Mouse (Mus musculus): Measurements from ENCODE around the gene Alyref. TPM values are rescaled to one million over a fixed set of nuclear protein-coding genes. Genes with fewer than 3 reads are reported as not detected.
A peak's percentile ranks its signal among the peaks of the same experiment; 100 is the strongest.

The Alyref gene
- polyA plus RNA-seq, 1 experiment from 2014 or later: 358 TPM

GRCm38 (mm10) chr11:120610477-120611046 is 12.4 kb upstream of the Alyref start:
- ATAC-seq: no peak
- Histone ChIP-seq H3K4me3 (replicated peaks) (no peak overlapping the region), H3K36me3 (peaks cover 75% of the 10 kb centered on the region), H3K9ac (replicated peaks) (no peak overlapping the region), H3K9me3 (no peaks in the 10 kb centered on the region), H3K27me3 (peaks cover 17% of the 10 kb centered on the region; the same call in 1 of the 2 replicates), H3K4me1 (replicated peaks) (peaks cover 27% of the 10 kb centered on the region), H3K4me2 (replicated peaks) (no peak overlapping the region), H3K27ac (no peak overlapping the region)
- WGBS: 76% methylated on average over 9 of the region's 9 CpGs

DNA sequence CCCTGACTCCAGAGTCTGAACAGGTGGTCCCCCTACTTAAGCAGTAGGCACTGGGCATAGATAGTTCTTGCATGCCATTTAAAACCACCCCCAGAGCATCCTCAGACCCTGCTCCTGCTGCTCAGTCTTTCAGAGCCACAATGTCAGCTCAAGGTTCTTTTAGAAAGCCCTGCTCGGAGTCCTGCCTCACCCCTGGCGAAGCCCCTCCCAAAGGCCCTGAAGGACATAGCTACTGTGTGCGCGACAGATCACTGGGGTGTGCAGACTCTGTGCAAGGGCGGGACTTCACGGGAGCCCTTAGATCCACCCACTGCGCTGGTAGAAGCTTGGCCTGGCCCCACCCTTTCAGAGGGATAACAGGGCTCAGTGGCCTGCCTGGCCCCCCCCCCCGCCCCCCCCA is 11.1 kb upstream of the Alyref start:
- Histone ChIP-seq H3K36me3 (peaks cover 78% of the 10 kb centered on the region), H3K27me3 (peaks cover 17% of the 10 kb centered on the region; the same call in 1 of the 2 replicates), H3K9me3 (no peaks in the 10 kb centered on the region), H3K27ac (no peak overlapping the region), H3K4me3 (replicated peaks) (no peak overlapping the region), H3K4me1 (replicated peaks) (peaks cover 20% of the 10 kb centered on the region), H3K4me2 (replicated peaks) (no peak overlapping the region), H3K9ac (replicated peaks) (no peak overlapping the region)
- ATAC-seq: no peak
- 32% methylated on average over 8 of the region's 8 CpGs for WGBS

DNA sequence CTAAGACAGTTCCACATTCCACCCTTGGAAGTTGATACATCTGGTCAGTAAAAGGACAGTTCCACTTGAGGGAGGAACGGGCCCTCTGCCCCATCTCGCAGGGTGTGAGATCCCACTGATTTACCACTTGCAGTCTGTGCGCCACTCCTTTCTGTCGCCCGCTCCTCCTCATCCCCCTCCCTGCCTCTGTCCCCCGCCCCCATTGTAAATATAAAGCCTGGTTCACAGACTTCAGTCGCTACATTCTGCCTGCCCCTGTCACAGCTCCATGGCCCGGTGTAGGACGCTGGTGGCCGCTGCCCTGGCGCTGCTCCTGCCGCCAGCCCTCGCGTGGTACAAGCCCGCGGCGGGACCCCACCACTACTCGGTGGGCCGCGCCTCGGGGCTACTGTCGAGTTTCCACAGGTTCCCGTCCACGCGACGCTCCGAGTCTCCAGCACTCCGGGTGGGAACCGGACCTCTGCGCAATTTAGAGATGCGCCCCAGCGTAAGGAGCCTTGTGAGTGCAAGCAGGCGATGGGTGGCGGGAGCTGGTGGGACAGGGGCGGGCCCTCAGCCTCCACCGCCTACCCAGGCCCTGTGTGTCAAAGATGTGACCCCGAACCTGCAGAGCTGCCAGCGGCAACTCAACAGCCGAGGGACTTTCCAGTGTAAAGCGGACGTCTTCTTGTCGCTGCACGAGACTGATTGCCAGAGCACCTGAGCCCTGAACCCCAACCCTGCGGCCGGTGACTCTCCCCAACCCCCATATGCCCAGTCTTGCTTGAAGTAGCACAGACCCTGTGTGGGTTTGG is 10.3 kb upstream of the Alyref start, which contains the start of gene Npb:
TSS of gene Npb (plus strand) at position 237 of the 794 bp plus-strand sequence.
- H3K4me1 ChIP-seq (replicated peaks): peaks cover 18% of the 10 kb centered on the region

DNA sequence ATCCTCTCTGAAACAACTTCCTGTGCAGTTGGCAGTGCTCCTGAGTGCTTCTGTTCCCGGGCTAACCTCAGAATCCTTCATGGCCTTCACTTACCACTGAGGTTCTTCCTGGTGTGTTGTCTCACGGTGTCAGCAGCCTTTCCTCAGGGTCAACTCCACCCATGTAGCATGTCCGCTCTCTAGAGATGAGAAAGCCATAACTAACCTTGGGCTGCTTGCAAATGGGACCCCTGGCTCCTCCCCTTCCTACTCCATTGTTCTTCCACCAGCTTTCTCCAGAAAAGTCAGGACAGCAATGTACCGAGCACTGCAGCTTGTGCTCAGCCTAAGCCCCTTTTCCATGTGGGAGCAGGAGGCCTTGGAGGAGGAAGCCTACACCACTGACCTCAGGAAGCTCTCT is 8.6 kb upstream of the Alyref start:
- 79% methylated on average over 4 of the region's 4 CpGs for WGBS
- H3K36me3 ChIP-seq: peaks cover 78% of the 10 kb centered on the region
- ATAC-seq: no peak

More for the DNA sequence above, 10.3 kb upstream of the Alyref start, which contains the start of gene Npb:
- WGBS: 7% methylated on average over 45 of the region's 45 CpGs
- H3K36me3 ChIP-seq: peaks cover 78% of the 10 kb centered on the region
- no peak within 1 kb of the TSS for H3K27ac ChIP-seq
- H3K4me3 ChIP-seq (replicated peaks): peak within 1 kb of the TSS; percentile 20; the same call in 1 of the 2 replicates
- peak within 1 kb of the TSS; percentile 54 for H3K9ac ChIP-seq (replicated peaks)
- 0 out of 2 replicates have a peak, but pooled peaks have one; percentile 19 for ATAC-seq
- H3K4me2 ChIP-seq (replicated peaks): peak within 1 kb of the TSS; percentile 43
- no peaks in the 10 kb centered on the region for H3K9me3 ChIP-seq
- peaks cover 17% of the 10 kb centered on the region; the same call in 1 of the 2 replicates for H3K27me3 ChIP-seq

DNA sequence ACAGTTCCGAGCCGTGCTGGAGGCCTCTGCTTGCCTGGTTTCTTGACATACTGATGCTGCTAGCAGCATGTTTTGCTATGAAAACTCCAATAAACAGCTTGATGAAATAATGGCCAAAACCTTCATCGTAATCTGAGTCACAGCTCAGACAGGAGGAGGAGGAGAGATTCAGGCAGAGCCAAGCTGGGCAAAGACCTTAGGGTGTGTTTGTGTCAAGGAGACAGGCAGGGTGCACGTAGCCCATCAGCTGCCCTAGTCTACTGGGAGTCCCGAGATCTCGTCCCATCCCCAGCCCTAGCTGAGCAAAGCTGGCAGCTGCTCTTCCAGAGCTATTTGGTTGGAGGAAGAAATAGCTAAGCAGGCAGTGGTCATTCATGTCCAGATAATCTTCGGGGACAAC is 7.5 kb upstream of the Alyref start:
- H3K4me2 ChIP-seq (replicated peaks): no peak overlapping the region
- H3K4me3 ChIP-seq (replicated peaks): no peak overlapping the region
- no peak overlapping the region for H3K9ac ChIP-seq (replicated peaks)
- H3K27me3 ChIP-seq: peaks cover 17% of the 10 kb centered on the region; the same call in 1 of the 2 replicates
- 94% methylated on average over 7 of the region's 7 CpGs for WGBS
- no peak overlapping the region for H3K27ac ChIP-seq
- H3K9me3 ChIP-seq: no peaks in the 10 kb centered on the region
- no peak for ATAC-seq
- H3K4me1 ChIP-seq (replicated peaks): peaks cover 18% of the 10 kb centered on the region
- peaks cover 76% of the 10 kb centered on the region for H3K36me3 ChIP-seq

More for the DNA sequence above, 8.6 kb upstream of the Alyref start:
- Histone ChIP-seq H3K9me3 (no peaks in the 10 kb centered on the region), H3K4me1 (replicated peaks) (peaks cover 18% of the 10 kb centered on the region), H3K4me2 (replicated peaks) (no peak overlapping the region), H3K9ac (replicated peaks) (no peak overlapping the region), H3K27ac (no peak overlapping the region), H3K27me3 (peaks cover 17% of the 10 kb centered on the region; the same call in 1 of the 2 replicates), H3K4me3 (replicated peaks) (no peak overlapping the region)

DNA sequence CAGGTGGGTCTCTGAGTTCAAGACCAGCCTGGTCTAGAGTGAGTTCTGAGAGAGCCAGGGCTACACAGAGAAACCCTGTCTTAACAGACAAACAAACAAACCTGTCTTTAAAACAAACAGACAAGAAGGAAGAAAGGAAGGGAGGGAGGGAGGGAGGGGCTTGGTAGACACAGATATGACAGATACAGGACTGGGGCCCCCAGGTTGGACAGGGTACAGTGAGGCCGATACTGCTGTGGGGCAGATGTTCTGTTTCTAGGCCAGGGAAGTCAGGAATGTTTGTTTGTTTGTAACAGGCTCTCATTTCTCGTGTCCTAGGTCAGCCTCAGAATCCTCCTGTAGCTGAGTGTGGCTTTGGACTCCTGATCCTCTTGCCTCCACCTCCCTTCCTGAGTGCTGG is 5.4 kb upstream of the Alyref start:
- 77% methylated on average over 2 of the region's 2 CpGs for WGBS
- Histone ChIP-seq H3K36me3 (peaks cover 63% of the 10 kb centered on the region), H3K4me1 (replicated peaks) (peaks cover 25% of the 10 kb centered on the region), H3K4me3 (replicated peaks) (no peak overlapping the region), H3K4me2 (replicated peaks) (no peak overlapping the region), H3K27me3 (0 out of 2 replicates have a peak, but pooled peaks cover 5% of the 10 kb centered on the region), H3K27ac (no peak overlapping the region), H3K9me3 (no peaks in the 10 kb centered on the region), H3K9ac (replicated peaks) (no peak overlapping the region)
- no peak for ATAC-seq

DNA sequence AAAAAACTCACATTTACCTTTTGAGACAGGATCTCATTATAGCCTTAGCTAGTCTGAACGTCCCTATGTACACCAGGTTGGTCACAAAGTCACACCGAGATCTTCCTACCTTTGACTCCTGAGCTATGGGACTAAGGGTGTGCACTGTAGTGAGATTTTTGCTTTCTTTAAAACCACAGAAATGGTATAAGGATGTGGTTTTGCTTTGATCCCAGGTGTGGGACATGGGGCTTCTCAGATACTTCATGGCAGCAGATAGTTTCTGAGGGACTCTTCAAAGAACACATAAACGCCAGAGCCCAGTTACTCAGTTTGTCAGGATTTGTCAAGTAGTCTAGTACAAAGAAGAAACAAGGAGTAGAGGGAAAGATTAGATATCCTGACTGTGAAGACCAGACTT is 2.6 kb upstream of the Alyref start:
- Histone ChIP-seq H3K27ac (no peak overlapping the region), H3K36me3 (peaks cover 64% of the 10 kb centered on the region), H3K4me3 (replicated peaks) (no peak overlapping the region), H3K9ac (replicated peaks) (no peak overlapping the region), H3K27me3 (no peaks in the 10 kb centered on the region), H3K4me2 (replicated peaks) (no peak overlapping the region), H3K9me3 (no peaks in the 10 kb centered on the region), H3K4me1 (replicated peaks) (peaks cover 31% of the 10 kb centered on the region)
- no peak for ATAC-seq
- WGBS: 95% methylated on average over 3 of the region's 3 CpGs

- 50% methylated on average over 17 of the region's 17 CpGs for WGBS
- Histone ChIP-seq H3K4me3 (replicated peaks) (peak overlapping the region; percentile 99), H3K4me1 (replicated peaks) (peaks cover 31% of the 10 kb centered on the region), H3K9me3 (no peaks in the 10 kb centered on the region), H3K27me3 (no peaks in the 10 kb centered on the region), H3K4me2 (replicated peaks) (peak overlapping the region; percentile 65), H3K36me3 (peaks cover 62% of the 10 kb centered on the region), H3K27ac (no peak overlapping the region), H3K9ac (replicated peaks) (peak overlapping the region; percentile 99)
- ATAC-seq: no peak
Observed at GRCm38 (mm10) chr11:120598990-120599549, 905 bp upstream of the Alyref start.

GRCm38 (mm10) chr11:120597240-120598235 is 627 bp downstream of the Alyref start:
- Histone ChIP-seq H3K4me2 (replicated peaks) (peak overlapping the region; percentile 98), H3K27me3 (no peaks in the 10 kb centered on the region), H3K9ac (replicated peaks) (peak overlapping the region; percentile 99), H3K9me3 (no peaks in the 10 kb centered on the region), H3K27ac (peak overlapping the region; percentile 90), H3K4me1 (replicated peaks) (peaks cover 31% of the 10 kb centered on the region), H3K4me3 (replicated peaks) (peak overlapping the region; percentile 99), H3K36me3 (peaks cover 62% of the 10 kb centered on the region)
- WGBS: 6% methylated on average over 90 of the region's 99 CpGs
- peak; percentile 81 for ATAC-seq

DNA sequence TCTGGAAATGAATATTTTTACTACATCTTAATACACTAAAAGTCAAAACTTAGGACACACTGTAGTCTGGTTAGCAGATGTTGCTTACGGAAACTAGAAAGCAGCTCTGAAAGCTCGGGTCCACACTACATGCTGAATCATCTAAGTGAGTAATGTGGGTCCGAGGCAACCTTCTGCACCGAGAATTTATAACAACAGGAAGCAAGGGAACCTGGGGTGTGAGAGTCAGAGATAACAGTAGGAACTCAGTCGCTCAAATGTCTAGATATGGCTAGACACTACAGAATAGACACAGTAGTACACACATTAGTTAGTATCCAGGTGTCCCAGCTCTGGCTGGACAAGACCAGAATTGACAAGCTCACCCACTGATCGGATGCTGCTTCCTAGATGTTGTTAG is 9.6 kb downstream of the Alyref start:
- ATAC-seq: no peak
- Histone ChIP-seq H3K9ac (replicated peaks) (no peak overlapping the region), H3K4me2 (replicated peaks) (no peak overlapping the region), H3K4me1 (replicated peaks) (no peaks in the 10 kb centered on the region), H3K36me3 (peaks cover 93% of the 10 kb centered on the region), H3K9me3 (no peaks in the 10 kb centered on the region), H3K27ac (no peak overlapping the region), H3K4me3 (replicated peaks) (no peak overlapping the region), H3K27me3 (no peaks in the 10 kb centered on the region)
- 96% methylated on average over 6 of the region's 6 CpGs for WGBS

- ATAC-seq: no peak
- Histone ChIP-seq H3K9me3 (no peaks in the 10 kb centered on the region), H3K4me3 (replicated peaks) (no peak overlapping the region), H3K36me3 (peaks cover 61% of the 10 kb centered on the region), H3K27ac (no peak overlapping the region), H3K4me1 (replicated peaks) (peaks cover 27% of the 10 kb centered on the region), H3K4me2 (replicated peaks) (no peak overlapping the region), H3K9ac (replicated peaks) (no peak overlapping the region), H3K27me3 (no peaks in the 10 kb centered on the region)
- WGBS: 79% methylated on average over 1 of the region's 1 CpGs
Observed at GRCm38 (mm10) chr11:120583937-120584336, 14.2 kb downstream of the Alyref start.
